Mouse (Mus musculus) embryonic facial prominence, embryonic 11.5 days (tissue): ENCODE results near the gene Laptm4a. TPM values are rescaled to one million over a fixed set of nuclear protein-coding genes. Genes with fewer than 3 reads are reported as not detected.
"Not testable (repeated sequence)": the region's sequence is repeated elsewhere in the genome, so short reads cannot be mapped to it uniquely, and the experiment has no call there.

ENCODE experiments used
- ATAC-seq: fragments of 200-750 bp; cut with Nextera tagmentation; replicated peaks from 2 replicates; pipeline ENCODE4 v1.8.0; 2017; ENCODE audit warnings: low read depth; ENCODE audit not compliant: insufficient number of reproducible peaks, low FRiP score, low TSS enrichment
- DNase-seq: peaks from one replicate; pipeline ENCODE4 v3.0.0-alpha.2; 2015; ENCODE audit warnings: low spot score
- H3K27ac ChIP-seq: fragments of 300-500 bp; sonication (generic); replicated peaks from 2 replicates; pipeline ENCODE4 v1.5.1; 2014; ENCODE audit warnings: mild to moderate bottlenecking, low read depth, low read length, control low read depth
- H3K27me3 ChIP-seq: fragments of 300-500 bp; sonication (generic); 2 replicates; pipeline ENCODE4 v1.6.1; 2014; ENCODE audit warnings: mild to moderate bottlenecking, low read length, moderate library complexity, mixed read lengths; ENCODE audit not compliant: control insufficient read depth, insufficient read depth
- H3K36me3 ChIP-seq: fragments of 300-500 bp; sonication (generic); replicated peaks from 2 replicates; pipeline ENCODE4 v1.6.1; 2014; ENCODE audit warnings: low read depth, mild to moderate bottlenecking, low read length, moderate library complexity, mixed read lengths; ENCODE audit not compliant: control insufficient read depth, insufficient read depth
- H3K4me1 ChIP-seq: fragments of 300-500 bp; sonication (generic); 2 replicates; pipeline ENCODE4 v1.6.1; 2014; ENCODE audit warnings: low read length, mixed read lengths; ENCODE audit not compliant: control insufficient read depth, insufficient read depth
- H3K4me2 ChIP-seq: fragments of 300-500 bp; sonication (generic); 2 replicates; pipeline ENCODE4 v1.6.1; 2014; ENCODE audit warnings: low read depth, mild to moderate bottlenecking, control low read depth, low read length, moderate library complexity
- H3K4me3 ChIP-seq: fragments of 300-500 bp; sonication (generic); 2 replicates; pipeline ENCODE4 v1.5.1; 2014; ENCODE audit warnings: low read depth, low read length, control low read depth
- H3K9ac ChIP-seq: fragments of 300-500 bp; sonication (generic); replicated peaks from 2 replicates; pipeline ENCODE4 v1.6.1; 2014; ENCODE audit warnings: mild to moderate bottlenecking, control low read depth, low read length
- H3K9me3 ChIP-seq: fragments of 300-500 bp; sonication (generic); replicated peaks from 2 replicates; pipeline ENCODE4 v1.6.1; 2016; ENCODE audit warnings: mild to moderate bottlenecking, low read length, inconsistent platforms, mixed read lengths; ENCODE audit not compliant: control insufficient read depth
- WGBS: fragments of 180-500 bp; shearing (Covaris S2); extraction: QIAGEN DNeasy Blood & Tissue Kit; methylation state at CpG from one replicate; pipeline ENCODE4 v1.1.7; 2014; 5-methylcytosine and 5-hydroxymethylcytosine counted together
- polyA plus RNA-seq: library from polyadenylated mRNA; unstranded; fragments of >200 nt; fragmentation: Nextera tagmentation; extraction: Ambion mirVana; gene quantifications from 2 replicates; pipeline ENCODE4 v1.2.1, GENCODE M21; 2014

Laptm4a gene
- polyA plus RNA-seq, 1 experiment from 2014 or later: 224 TPM

- H3K4me3 ChIP-seq: no peak overlapping the region
- H3K36me3 ChIP-seq: peaks cover 14% of the 10 kb centered on the region
- H3K27me3 ChIP-seq: no peaks in the 10 kb centered on the region
- ATAC-seq (no peak), DNase-seq (no peak)
- no peak overlapping the region for H3K9ac ChIP-seq
- 80% methylated on average over 4 of the region's 4 CpGs for WGBS
- no peaks in the 10 kb centered on the region for H3K9me3 ChIP-seq
- H3K27ac ChIP-seq: no peak overlapping the region
- no peak overlapping the region for H3K4me2 ChIP-seq
- H3K4me1 ChIP-seq: no peaks in the 10 kb centered on the region
Measured at GRCm38 (mm10) chr12:8931083-8931482, 9.6 kb downstream of the Laptm4a start.

GRCm38 (mm10) chr12:8935349-8935748 is 13.9 kb downstream of the Laptm4a start:
- no peak overlapping the region for H3K4me3 ChIP-seq
- no peak overlapping the region for H3K4me2 ChIP-seq
- WGBS: 86% methylated on average over 5 of the region's 5 CpGs
- no peak overlapping the region for H3K9ac ChIP-seq
- no peak for ATAC-seq
- no peak overlapping the region for H3K27ac ChIP-seq
- H3K9me3 ChIP-seq: no peaks in the 10 kb centered on the region
- H3K36me3 ChIP-seq: peaks cover 20% of the 10 kb centered on the region
- no peaks in the 10 kb centered on the region for H3K27me3 ChIP-seq
- DNase-seq: no peak
- H3K4me1 ChIP-seq: no peaks in the 10 kb centered on the region

GRCm38 (mm10) chr12:8936210-8936609 is 14.7 kb downstream of the Laptm4a start:
- H3K36me3 ChIP-seq: peaks cover 20% of the 10 kb centered on the region

DNA sequence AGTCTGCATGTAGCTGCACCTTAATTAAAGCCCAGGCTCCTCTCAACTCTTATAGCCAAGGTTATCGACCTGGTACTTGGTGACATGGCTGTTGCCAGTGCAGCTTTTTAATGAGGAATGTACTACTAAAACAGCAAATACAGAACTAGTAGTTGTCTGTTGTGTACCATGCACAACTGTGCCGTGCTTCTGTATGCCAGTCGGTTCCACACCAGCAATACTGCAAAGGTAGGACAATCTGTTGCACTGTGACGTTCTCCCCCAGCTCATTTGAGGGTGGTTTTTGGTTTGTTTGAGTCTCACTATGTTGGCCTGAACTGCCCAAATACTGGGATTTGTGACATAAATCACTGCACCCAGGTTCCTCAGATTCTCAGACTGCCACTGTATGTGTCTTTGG is 18.0 kb downstream of the Laptm4a start:
- Histone ChIP-seq H3K4me3 (no peak overlapping the region), H3K27me3 (no peaks in the 10 kb centered on the region), H3K9ac (no peak overlapping the region), H3K27ac (no peak overlapping the region), H3K36me3 (peaks cover 16% of the 10 kb centered on the region), H3K9me3 (no peaks in the 10 kb centered on the region), H3K4me1 (no peaks in the 10 kb centered on the region), H3K4me2 (no peak overlapping the region)
- ATAC-seq: no peak
- DNase-seq: no peak
- 92% methylated on average over 4 of the region's 4 CpGs for WGBS

More at GRCm38 (mm10) chr12:8936210-8936609, 14.7 kb downstream of the Laptm4a start:
- not testable (repeated sequence) for H3K27me3 ChIP-seq, H3K9me3 ChIP-seq, H3K4me3 ChIP-seq, H3K4me2 ChIP-seq, ATAC-seq, H3K27ac ChIP-seq, H3K4me1 ChIP-seq, H3K9ac ChIP-seq
- peak; percentile 42 for DNase-seq
- WGBS: 73% methylated on average over 4 of the region's 4 CpGs

DNA sequence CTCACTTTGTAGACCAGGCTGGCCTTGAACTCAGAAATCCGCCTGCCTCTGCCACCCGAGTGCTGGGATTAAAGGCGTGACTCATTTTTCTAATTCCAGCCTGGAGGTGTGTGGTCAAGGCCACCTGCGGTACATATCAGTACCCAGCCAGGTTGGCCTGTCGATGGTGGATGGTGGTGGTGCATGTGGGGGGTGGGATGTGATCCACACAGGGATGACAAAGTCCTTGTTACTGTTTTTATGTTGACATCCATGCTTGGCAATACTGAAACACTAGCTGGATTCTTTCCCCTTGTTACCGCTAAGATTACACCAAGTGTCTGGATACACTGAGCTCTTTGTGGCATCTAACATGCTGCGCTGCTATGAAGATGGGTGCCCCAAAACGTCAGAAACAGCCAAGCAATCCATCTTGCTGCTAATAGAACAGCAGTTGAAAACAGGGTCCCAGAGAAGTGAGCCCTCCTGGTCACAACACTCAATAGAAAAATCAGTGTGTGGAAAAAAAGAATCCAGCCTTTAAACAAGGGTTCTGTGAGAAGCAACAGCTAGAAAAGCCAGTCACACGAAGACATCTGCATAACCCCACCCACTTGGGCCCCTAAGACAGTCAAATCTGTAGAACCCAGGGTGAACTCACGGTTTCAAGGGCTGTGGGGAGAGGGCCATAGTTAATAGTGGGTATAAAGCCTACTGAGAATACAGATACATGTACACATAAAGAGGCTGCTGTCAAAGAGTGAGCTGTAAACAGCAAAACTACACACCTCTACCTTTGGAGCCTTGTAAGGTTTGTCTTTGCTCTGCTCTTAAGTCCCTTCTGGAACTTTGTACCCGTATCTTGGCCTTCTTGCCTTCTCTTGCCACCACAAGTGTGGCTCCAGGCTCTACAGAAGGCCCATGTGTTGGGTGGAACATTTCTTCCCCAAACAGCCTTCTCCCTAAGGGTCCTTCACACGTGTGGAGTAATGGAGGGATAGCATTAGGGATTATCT is 18.8 kb downstream of the Laptm4a start:
- Histone ChIP-seq H3K4me2 (no peak overlapping the region), H3K9ac (no peak overlapping the region), H3K36me3 (peaks cover 12% of the 10 kb centered on the region), H3K27me3 (no peaks in the 10 kb centered on the region), H3K27ac (no peak overlapping the region), H3K4me3 (no peak overlapping the region), H3K4me1 (no peaks in the 10 kb centered on the region), H3K9me3 (no peaks in the 10 kb centered on the region)
- DNase-seq (no peak), ATAC-seq (no peak; the same call in 1 of the 2 replicates)
- WGBS: 74% methylated on average over 12 of the region's 12 CpGs

- H3K9me3 ChIP-seq: no peaks in the 10 kb centered on the region
Measured at GRCm38 (mm10) chr12:8941131-8941615, 19.7 kb downstream of the Laptm4a start.

GRCm38 (mm10) chr12:8941699-8942392 is 20.4 kb downstream of the Laptm4a start:
- Histone ChIP-seq H3K4me2 (no peak overlapping the region), H3K4me1 (no peaks in the 10 kb centered on the region), H3K36me3 (peaks cover 3% of the 10 kb centered on the region), H3K9me3 (no peaks in the 10 kb centered on the region), H3K27ac (no peak overlapping the region), H3K27me3 (no peaks in the 10 kb centered on the region), H3K4me3 (no peak overlapping the region), H3K9ac (no peak overlapping the region)
- no peak for DNase-seq
- no peak for ATAC-seq
- WGBS: 61% methylated on average over 4 of the region's 4 CpGs

More at GRCm38 (mm10) chr12:8941131-8941615, 19.7 kb downstream of the Laptm4a start:
- no peak for ATAC-seq
- DNase-seq: no peak
- no peak overlapping the region for H3K4me3 ChIP-seq
- H3K4me2 ChIP-seq: no peak overlapping the region
- no peak overlapping the region for H3K9ac ChIP-seq
- no peak overlapping the region for H3K27ac ChIP-seq
- no peaks in the 10 kb centered on the region for H3K4me1 ChIP-seq
- peaks cover 6% of the 10 kb centered on the region for H3K36me3 ChIP-seq
- H3K27me3 ChIP-seq: no peaks in the 10 kb centered on the region
- WGBS: 72% methylated on average over 4 of the region's 4 CpGs
